Mouse (Mus musculus) kidney, embryonic 14.5 days (tissue): ENCODE results near the gene Smtn. TPM values are rescaled to one million over a fixed set of nuclear protein-coding genes. Genes with fewer than 3 reads are reported as not detected.

Experiments used
- ATAC-seq: fragments of 200-750 bp; cut with Nextera tagmentation; 2 replicates; pipeline ENCODE4 v1.8.0; 2017; ENCODE audit warnings: moderate number of reproducible peaks, mild to moderate bottlenecking, moderate TSS enrichment, moderate library complexity; ENCODE audit not compliant: low FRiP score, low TSS enrichment
- H3K27ac ChIP-seq: fragments of 300-500 bp; sonication (generic); 2 replicates; pipeline ENCODE4 v1.5.1; 2014; ENCODE audit warnings: low read depth, mild to moderate bottlenecking, low read length, moderate library complexity, mixed read lengths
- H3K27me3 ChIP-seq: fragments of 300-500 bp; sonication (generic); 2 replicates; pipeline ENCODE4 v1.6.1; 2014; ENCODE audit warnings: mild to moderate bottlenecking, low read length; ENCODE audit not compliant: control insufficient read depth, insufficient read depth
- H3K36me3 ChIP-seq: fragments of 300-500 bp; sonication (generic); 2 replicates; pipeline ENCODE4 v1.6.1; 2014; ENCODE audit warnings: low read length, mixed read lengths; ENCODE audit not compliant: control insufficient read depth, insufficient read depth
- H3K4me1 ChIP-seq: fragments of 300-500 bp; sonication (generic); 2 replicates; pipeline ENCODE4 v1.6.1; 2014; ENCODE audit warnings: low read length, mixed read lengths; ENCODE audit not compliant: control insufficient read depth, insufficient read depth
- H3K4me2 ChIP-seq: fragments of 300-500 bp; sonication (generic); replicated peaks from 2 replicates; pipeline ENCODE4 v1.6.1; 2014; ENCODE audit warnings: low read depth, mild to moderate bottlenecking, low read length
- H3K4me3 ChIP-seq: fragments of 300-500 bp; sonication (generic); 2 replicates; pipeline ENCODE4 v1.5.1; 2014; ENCODE audit warnings: mild to moderate bottlenecking, low read length
- H3K9ac ChIP-seq: fragments of 300-500 bp; sonication (generic); 2 replicates; pipeline ENCODE4 v1.6.1; 2014; ENCODE audit warnings: low read depth, mild to moderate bottlenecking, low read length, moderate library complexity
- H3K9me3 ChIP-seq: fragments of 300-500 bp; sonication (generic); 2 replicates; pipeline ENCODE4 v1.6.1; 2016; ENCODE audit warnings: low read length; ENCODE audit not compliant: control insufficient read depth
- WGBS: fragments of 180-500 bp; shearing (Covaris S2); extraction: QIAGEN DNeasy Blood & Tissue Kit; methylation state at CpG from one replicate; pipeline ENCODE4 v1.1.7; 2014; 5-methylcytosine and 5-hydroxymethylcytosine counted together
- polyA plus RNA-seq: library from polyadenylated mRNA; unstranded; fragments of >200 nt; fragmentation: Nextera tagmentation; extraction: Ambion mirVana; gene quantifications from 2 replicates; pipeline ENCODE4 v1.2.1, GENCODE M21; 2014

The Smtn gene
- polyA plus RNA-seq, 1 experiment from 2014 or later, result 70.7 TPM

- 56% methylated on average over 3 of the region's 3 CpGs for WGBS
- no peaks in the 10 kb centered on the region for H3K9me3 ChIP-seq
- H3K27ac ChIP-seq, result no peak overlapping the region
- H3K4me1 ChIP-seq, result no peaks in the 10 kb centered on the region
- no peaks in the 10 kb centered on the region for H3K27me3 ChIP-seq
- H3K4me2 ChIP-seq, result no peak overlapping the region
- H3K9ac ChIP-seq, result no peak overlapping the region
- H3K4me3 ChIP-seq, result no peak overlapping the region
- H3K36me3 ChIP-seq, result no peaks in the 10 kb centered on the region
- no peak for ATAC-seq
Observed at GRCm38 (mm10) chr11:3557852-3558251, 17.4 kb upstream of the Smtn start.

- Histone ChIP-seq H3K9ac (no peak overlapping the region), H3K4me1 (no peaks in the 10 kb centered on the region), H3K9me3 (no peaks in the 10 kb centered on the region), H3K27ac (no peak overlapping the region), H3K36me3 (no peaks in the 10 kb centered on the region), H3K4me2 (no peak overlapping the region), H3K4me3 (no peak overlapping the region), H3K27me3 (no peaks in the 10 kb centered on the region)
- ATAC-seq, result no peak
- WGBS, result 84% methylated on average over 4 of the region's 4 CpGs
Observed at GRCm38 (mm10) chr11:3554976-3555375, 14.6 kb upstream of the Smtn start.

DNA sequence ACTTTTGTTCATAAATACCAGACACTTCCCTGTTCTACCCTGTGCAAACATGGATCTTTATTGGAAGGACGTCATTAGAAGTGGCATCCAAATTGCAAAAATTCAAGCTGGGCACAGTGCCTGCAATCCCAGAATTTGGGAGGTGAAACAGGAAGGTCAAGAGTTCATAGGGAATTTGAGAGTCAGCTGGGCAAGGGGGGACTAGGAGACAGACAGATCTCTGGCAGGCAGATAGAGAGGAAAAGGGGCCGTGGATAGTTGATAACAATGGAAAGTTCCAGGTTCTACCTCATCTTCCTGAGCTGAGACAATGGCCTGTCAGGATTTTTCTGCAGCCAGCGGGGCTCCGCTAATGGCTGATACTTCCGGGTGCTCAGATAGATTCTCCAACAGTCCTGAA, 9.4 kb upstream of the Smtn start:
- Histone ChIP-seq H3K36me3 (no peaks in the 10 kb centered on the region), H3K4me3 (no peak overlapping the region), H3K27me3 (no peaks in the 10 kb centered on the region), H3K9ac (no peak overlapping the region), H3K27ac (no peak overlapping the region), H3K9me3 (no peaks in the 10 kb centered on the region), H3K4me1 (0 out of 2 replicates have a peak, but pooled peaks cover 3% of the 10 kb centered on the region), H3K4me2 (no peak overlapping the region)
- no peak for ATAC-seq
- WGBS, result 77% methylated on average over 5 of the region's 5 CpGs

GRCm38 (mm10) chr11:3548564-3549295, 8.3 kb upstream of the Smtn start:
- no peak for ATAC-seq
- H3K27me3 ChIP-seq, result no peaks in the 10 kb centered on the region
- no peaks in the 10 kb centered on the region for H3K36me3 ChIP-seq
- H3K9ac ChIP-seq, result no peak overlapping the region
- no peak overlapping the region for H3K4me3 ChIP-seq
- H3K4me1 ChIP-seq, result 0 out of 2 replicates have a peak, but pooled peaks cover 3% of the 10 kb centered on the region
- H3K9me3 ChIP-seq, result 0 out of 2 replicates have a peak, but pooled peaks cover 4% of the 10 kb centered on the region
- no peak overlapping the region for H3K4me2 ChIP-seq
- H3K27ac ChIP-seq, result no peak overlapping the region
- WGBS, result 74% methylated on average over 3 of the region's 3 CpGs

GRCm38 (mm10) chr11:3547969-3548368, 7.6 kb upstream of the Smtn start:
- Histone ChIP-seq H3K4me1 (0 out of 2 replicates have a peak, but pooled peaks cover 3% of the 10 kb centered on the region), H3K4me3 (no peak overlapping the region), H3K27ac (no peak overlapping the region), H3K9ac (no peak overlapping the region), H3K4me2 (no peak overlapping the region), H3K27me3 (no peaks in the 10 kb centered on the region), H3K9me3 (0 out of 2 replicates have a peak, but pooled peaks cover 4% of the 10 kb centered on the region), H3K36me3 (no peaks in the 10 kb centered on the region)
- 50% methylated on average over 6 of the region's 6 CpGs for WGBS
- no peak for ATAC-seq

DNA sequence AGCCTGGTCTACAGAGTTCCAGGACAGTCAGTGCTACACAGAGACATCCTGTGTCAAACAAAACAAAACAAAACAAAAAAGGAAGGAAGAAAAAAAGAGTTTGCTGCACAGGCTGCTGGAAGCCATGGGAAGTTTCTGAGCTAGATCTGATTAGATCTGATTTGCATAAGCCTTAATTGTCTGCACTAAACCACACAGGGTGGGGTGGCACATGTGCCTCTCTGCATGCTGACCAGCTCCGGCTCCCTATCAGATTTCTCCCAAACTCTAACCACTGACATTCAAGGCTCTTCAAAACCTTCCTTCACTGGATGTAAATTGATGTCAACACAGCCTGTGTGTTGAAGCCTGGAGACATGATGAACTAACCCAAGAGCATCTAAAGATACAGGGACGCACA, 6.6 kb upstream of the Smtn start:
- H3K4me3 ChIP-seq, result no peak overlapping the region
- no peak overlapping the region for H3K27ac ChIP-seq
- H3K9me3 ChIP-seq, result 0 out of 2 replicates have a peak, but pooled peaks cover 4% of the 10 kb centered on the region
- no peak overlapping the region for H3K4me2 ChIP-seq
- WGBS, result 81% methylated on average over 2 of the region's 2 CpGs
- 0 out of 2 replicates have a peak, but pooled peaks cover 3% of the 10 kb centered on the region for H3K4me1 ChIP-seq
- H3K27me3 ChIP-seq, result no peaks in the 10 kb centered on the region
- no peak overlapping the region for H3K9ac ChIP-seq
- ATAC-seq, result no peak
- H3K36me3 ChIP-seq, result no peaks in the 10 kb centered on the region

DNA sequence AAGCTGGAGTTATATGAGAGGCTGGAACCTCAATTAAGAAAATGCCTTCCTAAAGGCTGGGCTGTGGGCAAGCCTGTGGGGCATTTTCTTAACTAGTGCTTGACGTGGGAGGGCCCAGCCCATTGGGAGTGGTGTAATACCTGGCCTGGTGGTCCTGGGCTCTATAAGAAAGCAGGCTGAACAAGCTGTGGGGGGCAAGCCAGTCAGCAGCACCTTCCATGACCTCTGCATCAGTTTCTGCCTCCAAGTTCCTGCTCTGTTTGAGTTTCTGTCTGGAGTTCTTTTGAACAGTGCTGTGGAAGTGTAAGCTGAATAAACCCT, 5.8 kb upstream of the Smtn start:
- Histone ChIP-seq H3K9ac (no peak overlapping the region), H3K4me2 (no peak overlapping the region), H3K4me1 (0 out of 2 replicates have a peak, but pooled peaks cover 3% of the 10 kb centered on the region), H3K4me3 (no peak overlapping the region), H3K36me3 (no peaks in the 10 kb centered on the region), H3K9me3 (0 out of 2 replicates have a peak, but pooled peaks cover 4% of the 10 kb centered on the region), H3K27me3 (no peaks in the 10 kb centered on the region), H3K27ac (no peak overlapping the region)
- WGBS, result 16% methylated on average over 1 of the region's 1 CpGs
- ATAC-seq, result no peak

DNA sequence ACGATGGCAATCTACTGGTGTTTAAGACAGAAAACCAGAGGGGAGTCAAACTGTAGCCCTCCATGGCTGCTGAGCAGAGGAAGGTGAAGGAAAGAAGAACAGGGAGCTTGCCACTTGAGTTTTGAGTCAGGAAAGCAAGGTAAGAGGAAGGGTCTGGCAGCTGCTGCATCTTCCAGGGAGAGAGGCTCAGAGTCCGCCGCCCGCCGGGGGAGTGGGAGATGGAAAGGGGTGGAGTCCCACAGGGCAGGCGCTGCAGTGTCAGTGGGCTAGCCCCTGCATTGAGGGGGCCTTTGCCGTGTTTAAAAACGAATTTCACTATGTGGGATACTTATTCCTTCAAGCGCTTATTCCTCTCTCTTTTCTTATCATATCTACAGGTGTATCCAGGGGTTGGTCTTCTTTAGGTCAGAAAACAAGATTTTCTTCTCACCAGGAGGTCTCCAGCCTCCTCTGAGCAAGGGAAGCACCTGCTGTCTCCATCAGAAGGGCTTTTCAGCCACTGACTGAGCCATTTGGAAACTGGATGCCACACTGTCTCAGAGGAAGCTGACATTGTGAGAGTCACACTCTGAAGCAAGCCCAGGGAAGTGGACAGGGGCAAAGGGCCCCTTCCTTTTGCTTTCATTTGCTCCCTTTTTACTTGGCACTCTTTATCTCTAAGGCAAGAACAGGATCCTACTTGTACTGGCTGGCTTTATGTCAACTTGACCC, 5.3 kb upstream of the Smtn start:
- H3K4me2 ChIP-seq, result no peak overlapping the region
- H3K27ac ChIP-seq, result no peak overlapping the region
- H3K9ac ChIP-seq, result no peak overlapping the region
- H3K27me3 ChIP-seq, result no peaks in the 10 kb centered on the region
- no peaks in the 10 kb centered on the region for H3K36me3 ChIP-seq
- no peak overlapping the region for H3K4me3 ChIP-seq
- 0 out of 2 replicates have a peak, but pooled peaks cover 3% of the 10 kb centered on the region for H3K4me1 ChIP-seq
- ATAC-seq, result no peak
- 21% methylated on average over 9 of the region's 9 CpGs for WGBS
- H3K9me3 ChIP-seq, result 0 out of 2 replicates have a peak, but pooled peaks cover 4% of the 10 kb centered on the region

GRCm38 (mm10) chr11:3544409-3544808, 4.0 kb upstream of the Smtn start:
- 96% methylated on average over 5 of the region's 5 CpGs for WGBS
- no peak overlapping the region for H3K4me3 ChIP-seq

More at GRCm38 (mm10) chr11:3544409-3544808, 4.0 kb upstream of the Smtn start:
- no peak overlapping the region for H3K27ac ChIP-seq
- 0 out of 2 replicates have a peak, but pooled peaks cover 4% of the 10 kb centered on the region for H3K9me3 ChIP-seq
- H3K4me1 ChIP-seq, result 0 out of 2 replicates have a peak, but pooled peaks cover 3% of the 10 kb centered on the region
- no peaks in the 10 kb centered on the region for H3K27me3 ChIP-seq
- H3K4me2 ChIP-seq, result no peak overlapping the region
- H3K9ac ChIP-seq, result no peak overlapping the region
- no peaks in the 10 kb centered on the region for H3K36me3 ChIP-seq
- ATAC-seq, result no peak
